Mouse (Mus musculus) bone marrow, adult 2 months (tissue): ENCODE measurements around the gene Tsen34. TPM values are rescaled to one million over a fixed set of nuclear protein-coding genes. Genes with fewer than 3 reads are reported as not detected.

Experiments used
- H3K27ac ChIP-seq: fragments of 200-500 bp; 2 replicates; pipeline ENCODE4 v1.5.1; 2012; ENCODE audit warnings: low read depth, mild to moderate bottlenecking, control low read depth, inconsistent platforms, low read length; ENCODE audit not compliant: control insufficient read depth, poor library complexity, insufficient read depth
- H3K4me1 ChIP-seq: fragments of 200-500 bp; 2 replicates; pipeline ENCODE4 v1.6.1; 2011; ENCODE audit warnings: low read length; ENCODE audit not compliant: control insufficient read depth, insufficient read depth
- H3K4me3 ChIP-seq: fragments of 200-500 bp; replicated peaks from 2 replicates; pipeline ENCODE3; 2011; ENCODE audit warnings: mild to moderate bottlenecking, low read depth, low read length, control low read depth; ENCODE audit not compliant: control insufficient read depth
- CTCF ChIP-seq: fragments of 200-500 bp; IDR thresholded peaks from 2 replicates; pipeline ENCODE4 v1.5.1; 2011; ENCODE audit warnings: low read length, control low read depth; ENCODE audit not compliant: control insufficient read depth, insufficient read depth
- POLR2A ChIP-seq: fragments of 200-500 bp; IDR thresholded peaks from 2 replicates; pipeline ENCODE4 v1.6.1; 2011; ENCODE audit warnings: low read depth, mild to moderate bottlenecking, control low read depth, low read length, borderline replicate concordance; ENCODE audit not compliant: control insufficient read depth
- WGBS: fragments of 180-500 bp; shearing (Covaris S2); methylation state at CpG from one replicate; pipeline ENCODE4 v1.1.7; 2018; 5-methylcytosine and 5-hydroxymethylcytosine counted together
- polyA plus RNA-seq: library from polyadenylated mRNA; stranded (reverse); fragments of >200 nt; gene quantifications from 2 replicates; pipeline ENCODE4 v1.2.4, GENCODE M21; 2011; ENCODE audit warnings: low replicate concordance; ENCODE audit not compliant: missing spikeins, insufficient read depth, insufficient read length

Tsen34 gene
- polyA plus RNA-seq, 1 experiment: 25.8 TPM

GRCm38 (mm10) chr7:3676371-3676770, 16.3 kb upstream of the Tsen34 start:
- H3K4me3 ChIP-seq: no peak overlapping the region
- WGBS: 87% methylated on average over 12 of the region's 12 CpGs

GRCm38 (mm10) chr7:3677342-3677741, 15.3 kb upstream of the Tsen34 start, which contains the start of gene Tmc4:
Tmc4 (minus strand) TSS chr7:3677553.
- Histone ChIP-seq H3K4me3 (no peak within 1 kb of the TSS), H3K27ac (no peak within 1 kb of the TSS), H3K4me1 (no peaks in the 10 kb centered on the region; the same call in 1 of the 2 replicates)
- no peak for TF ChIP-seq CTCF
- no peak for TF ChIP-seq POLR2A
- 80% methylated on average over 9 of the region's 9 CpGs for WGBS

More at GRCm38 (mm10) chr7:3676371-3676770, 16.3 kb upstream of the Tsen34 start:
- Histone ChIP-seq H3K27ac (no peak overlapping the region), H3K4me1 (no peaks in the 10 kb centered on the region; the same call in 1 of the 2 replicates)
- no peak for TF ChIP-seq CTCF
- TF ChIP-seq POLR2A: no peak

GRCm38 (mm10) chr7:3683908-3684550, 8.6 kb upstream of the Tsen34 start:
- no peak overlapping the region for H3K27ac ChIP-seq
- H3K4me3 ChIP-seq: no peak overlapping the region
- H3K4me1 ChIP-seq: no peaks in the 10 kb centered on the region
- WGBS: 87% methylated on average over 10 of the region's 10 CpGs
- TF ChIP-seq CTCF (no peak), POLR2A (no peak)

GRCm38 (mm10) chr7:3684698-3685097, 8.0 kb upstream of the Tsen34 start:
- TF ChIP-seq CTCF (no peak), POLR2A (no peak)
- H3K27ac ChIP-seq: no peak overlapping the region
- H3K4me3 ChIP-seq: no peak overlapping the region
- 89% methylated on average over 8 of the region's 8 CpGs for WGBS
- H3K4me1 ChIP-seq: no peaks in the 10 kb centered on the region

GRCm38 (mm10) chr7:3685400-3686187, 7.1 kb upstream of the Tsen34 start:
- 90% methylated on average over 31 of the region's 31 CpGs for WGBS
- TF ChIP-seq POLR2A: no peak
- H3K27ac ChIP-seq: no peak overlapping the region
- no peaks in the 10 kb centered on the region for H3K4me1 ChIP-seq
- H3K4me3 ChIP-seq: no peak overlapping the region

GRCm38 (mm10) chr7:3691919-3692318, 744 bp upstream of the Tsen34 start:
- 8% methylated on average over 3 of the region's 3 CpGs for WGBS
- no peaks in the 10 kb centered on the region for H3K4me1 ChIP-seq
- TF ChIP-seq CTCF (no peak), POLR2A (no peak)
- H3K27ac ChIP-seq: peak overlapping the region; percentile 9; the same call in 1 of the 2 replicates
- H3K4me3 ChIP-seq: peak overlapping the region; percentile 75

GRCm38 (mm10) chr7:3692987-3693808, 535 bp downstream of the Tsen34 start, which contains the start of gene Mboat7:
Mboat7 (minus strand) TSS chr7:3693523.
- WGBS: under 1% methylated on average over 55 of the region's 55 CpGs
- Histone ChIP-seq H3K4me3 (peak within 1 kb of the TSS; percentile 75), H3K4me1 (no peaks in the 10 kb centered on the region), H3K27ac (peak within 1 kb of the TSS; percentile 85)
- TF ChIP-seq CTCF (no peak), POLR2A (peak; percentile 78)

- WGBS: under 1% methylated on average over 18 of the region's 18 CpGs
- Histone ChIP-seq H3K4me3 (peak overlapping the region; percentile 75), H3K27ac (peak overlapping the region; percentile 85), H3K4me1 (no peaks in the 10 kb centered on the region)
- TF ChIP-seq POLR2A (no peak), CTCF (no peak)
These were observed 1.1 kb downstream of the Tsen34 start for GRCm38 (mm10) chr7:3693809-3694075.
